Mouse (Mus musculus): ENCODE results near the gene Zbtb38. TPM values are rescaled to one million over a fixed set of nuclear protein-coding genes. Genes with fewer than 3 reads are reported as not detected.

Gene Zbtb38
- polyA plus RNA-seq, 1 experiment from 2014 or later = 51.0 TPM

DNA sequence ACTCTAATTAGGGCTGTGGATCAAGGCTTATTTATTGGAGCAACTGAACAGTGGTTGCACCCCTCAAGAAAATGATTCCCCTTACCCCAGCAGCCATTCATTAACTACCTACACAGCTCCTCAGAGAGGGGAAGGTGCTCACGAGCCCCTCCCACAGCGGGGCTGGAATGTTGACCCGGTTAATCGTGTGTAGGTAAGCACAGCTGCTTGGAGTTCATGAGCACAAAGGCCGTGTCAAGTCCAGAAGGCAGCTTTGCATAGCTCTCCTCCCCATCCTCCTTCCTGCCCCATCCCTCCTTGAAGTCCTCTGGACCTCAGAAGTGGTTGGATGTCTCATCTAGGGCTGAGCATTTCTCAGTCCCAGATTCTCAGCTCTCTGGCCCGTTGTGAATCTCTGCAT, 117.5 kb downstream of the Zbtb38 start:
- Histone ChIP-seq H3K4me1 (peaks cover 6% of the 10 kb centered on the region; the same call in 1 of the 2 replicates), H3K27me3 (no peaks in the 10 kb centered on the region), H3K27ac (replicated peaks) (no peak overlapping the region), H3K9ac (replicated peaks) (no peak overlapping the region), H3K4me2 (replicated peaks) (no peak overlapping the region), H3K4me3 (no peak overlapping the region), H3K9me3 (no peaks in the 10 kb centered on the region), H3K36me3 (no peaks in the 10 kb centered on the region)
- 72% methylated on average over 6 of the region's 6 CpGs for whole genome bisulfite sequencing
- no peak for ATAC-seq (replicated peaks)

- Histone ChIP-seq H3K27ac (replicated peaks) (no peak overlapping the region), H3K9me3 (no peaks in the 10 kb centered on the region), H3K4me1 (peaks cover 10% of the 10 kb centered on the region), H3K36me3 (no peaks in the 10 kb centered on the region), H3K9ac (replicated peaks) (no peak overlapping the region), H3K4me2 (replicated peaks) (no peak overlapping the region), H3K27me3 (no peaks in the 10 kb centered on the region), H3K4me3 (no peak overlapping the region)
- 79% methylated on average over 2 of the region's 2 CpGs for WGBS
- no peak for ATAC-seq (replicated peaks)
Observed at GRCm38 (mm10) chr9:96633771-96634170, 118.9 kb downstream of the Zbtb38 start.

Other genes starting within 250 kb of the Zbtb38 start
- 0.15 and 0.31 TPM in 2 replicates for gene Gm28729, start 227.6 kb downstream of the Zbtb38 start, polyA plus RNA-seq (2015; fragmentation: Nextera tagmentation; extraction: Ambion mirVana)
- 17.2 and 18.8 TPM in 2 replicates for gene Rasa2, start 121.2 kb downstream of the Zbtb38 start, polyA plus RNA-seq (2015; fragmentation: Nextera tagmentation; extraction: Ambion mirVana)
- 33.8 and 36.6 TPM in 2 replicates for gene Pxylp1, start 139.8 kb upstream of the Zbtb38 start, polyA plus RNA-seq (2015; fragmentation: Nextera tagmentation; extraction: Ambion mirVana)

Data from forebrain, embryonic 15.5 days (tissue).